Mouse (Mus musculus) E14TG2a.4 (cell line): Measurements from ENCODE around the gene St6galnac4.
A peak's percentile ranks its signal among the peaks of the same experiment; 100 is the strongest.

Source experiments
- H3K27me3 ChIP-seq: 2 replicates; pipeline ENCODE4 v1.6.1; 2014; ENCODE audit warnings: low read length, control low read depth; ENCODE audit not compliant: insufficient read depth
- H3K36me3 ChIP-seq: 2 replicates; pipeline ENCODE4 v1.6.1; 2014; ENCODE audit warnings: low read length, control low read depth; ENCODE audit not compliant: insufficient read depth
- H3K4me1 ChIP-seq: replicated peaks from 2 replicates; pipeline ENCODE4 v1.6.1; 2014; ENCODE audit warnings: low read depth, low read length, control low read depth
- H3K4me3 ChIP-seq: replicated peaks from 2 replicates; pipeline ENCODE4 v1.5.1; 2014; ENCODE audit warnings: mild to moderate bottlenecking, low read length
- H3K9me3 ChIP-seq: 2 replicates; pipeline ENCODE4 v1.6.1; 2014; ENCODE audit warnings: low read length, control low read depth
- CTCF ChIP-seq: conservative IDR thresholded peaks from 2 replicates; pipeline ENCODE4 v1.5.1; 2014; ENCODE audit warnings: low read length
- NANOG ChIP-seq: IDR thresholded peaks from 2 replicates; pipeline ENCODE4 v1.6.1; 2014; ENCODE audit warnings: borderline replicate concordance, low read length, mixed read lengths
- POU5F1 ChIP-seq: IDR thresholded peaks from 2 replicates; pipeline ENCODE4 v1.6.1; 2014; ENCODE audit warnings: low read length, borderline replicate concordance

The St6galnac4 gene

DNA sequence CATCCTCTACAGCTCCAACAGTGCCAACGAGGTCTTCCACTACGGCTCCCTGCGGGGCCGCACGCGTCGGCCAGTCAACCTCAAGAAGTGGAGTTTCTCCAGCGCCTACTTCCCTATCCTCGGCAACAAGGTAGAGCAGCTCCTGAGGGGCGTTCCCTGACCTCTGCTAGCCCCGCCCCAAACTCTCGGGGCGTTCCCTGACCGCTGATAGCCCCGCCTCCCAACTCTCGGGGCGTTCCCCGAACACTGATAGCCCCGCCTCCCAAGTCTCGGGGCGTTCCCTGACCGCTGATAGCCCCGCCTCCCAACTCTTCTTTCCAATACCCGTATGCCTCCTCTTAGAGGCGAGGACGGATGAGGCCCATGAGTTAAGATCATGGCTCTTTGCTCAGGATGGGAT is 25.4 kb downstream of the St6galnac4 start:
- H3K27me3 ChIP-seq = no peaks in the 10 kb centered on the region
- TF ChIP-seq NANOG (no peak), POU5F1 (no peak), CTCF (no peak)
- peaks cover 39% of the 10 kb centered on the region for H3K36me3 ChIP-seq
- H3K9me3 ChIP-seq = peaks cover 3% of the 10 kb centered on the region
- H3K4me3 ChIP-seq = peak overlapping the region; percentile 46
- H3K4me1 ChIP-seq = peaks cover 72% of the 10 kb centered on the region

DNA sequence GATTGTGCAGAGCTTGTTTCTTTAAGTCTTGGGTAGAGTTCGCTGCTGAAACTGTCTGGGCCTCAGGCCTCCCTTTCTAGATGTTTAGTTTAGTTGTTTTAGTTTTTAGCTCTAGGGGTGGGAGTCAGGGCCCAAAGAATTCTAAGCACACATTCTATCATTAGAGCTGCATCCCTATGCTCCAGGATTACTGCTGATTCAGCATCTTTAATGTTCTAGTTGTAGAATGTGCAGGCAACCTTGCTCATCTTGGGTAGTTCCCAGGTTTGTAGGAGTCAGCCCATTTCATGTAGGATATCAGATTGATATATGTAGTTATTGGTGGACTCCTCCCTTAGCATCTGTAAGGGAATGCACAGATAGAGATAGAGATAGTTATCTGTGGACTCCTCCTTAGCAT is 30.2 kb downstream of the St6galnac4 start:
- no peaks in the 10 kb centered on the region for H3K27me3 ChIP-seq
- no peak overlapping the region for H3K4me3 ChIP-seq
- H3K4me1 ChIP-seq = peaks cover 62% of the 10 kb centered on the region
- TF ChIP-seq NANOG = no peak
- TF ChIP-seq POU5F1 = no peak
- TF ChIP-seq CTCF = no peak
- peaks cover 7% of the 10 kb centered on the region for H3K9me3 ChIP-seq
- H3K36me3 ChIP-seq = peaks cover 71% of the 10 kb centered on the region

DNA sequence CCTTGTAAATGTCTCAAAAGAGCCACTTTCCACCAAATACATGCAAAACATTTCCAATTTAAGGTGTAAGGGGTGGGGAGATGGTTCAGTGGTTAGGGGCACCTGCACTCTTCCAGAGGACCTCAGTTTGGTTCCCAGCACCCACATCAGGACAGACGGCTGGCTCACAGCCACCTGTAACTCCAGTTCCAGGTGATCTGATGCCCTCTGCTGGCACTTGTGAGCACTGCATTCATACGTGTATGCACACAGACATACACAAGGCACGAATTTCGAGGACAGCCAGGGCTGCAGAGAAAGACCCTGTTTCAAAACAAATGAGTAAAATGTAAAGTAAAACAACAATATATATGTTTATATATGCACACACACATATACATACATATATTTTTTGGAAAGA is 30.7 kb downstream of the St6galnac4 start:
- peaks cover 61% of the 10 kb centered on the region for H3K4me1 ChIP-seq
- no peaks in the 10 kb centered on the region for H3K27me3 ChIP-seq
- TF ChIP-seq CTCF (peak; percentile 65), NANOG (no peak)
- H3K9me3 ChIP-seq = peaks cover 7% of the 10 kb centered on the region
- H3K4me3 ChIP-seq = no peak overlapping the region
- peaks cover 71% of the 10 kb centered on the region for H3K36me3 ChIP-seq

DNA sequence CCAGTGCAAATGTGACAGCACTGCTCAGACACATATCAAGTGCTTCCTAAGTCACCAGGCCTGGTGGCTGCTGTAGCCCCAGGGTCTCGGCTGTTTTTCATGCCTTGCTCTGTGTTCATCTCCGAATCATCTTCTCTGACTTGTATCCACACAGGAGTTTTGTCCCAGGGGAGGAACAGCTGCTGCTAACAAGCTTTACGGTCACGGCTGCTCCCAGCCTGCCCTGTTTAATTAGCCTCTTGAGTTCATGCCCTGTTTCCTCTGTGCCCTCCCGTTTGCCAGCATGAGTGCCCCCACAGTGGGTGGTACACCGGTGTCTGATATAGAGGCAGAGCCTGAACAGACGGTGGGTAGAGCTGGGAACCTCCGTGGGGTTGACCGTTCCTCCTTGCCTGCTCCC is 31.2 kb downstream of the St6galnac4 start:
- TF ChIP-seq POU5F1 = no peak
- no peak for TF ChIP-seq NANOG
- no peak for TF ChIP-seq CTCF
- H3K4me1 ChIP-seq = peaks cover 61% of the 10 kb centered on the region
- no peaks in the 10 kb centered on the region for H3K27me3 ChIP-seq

DNA sequence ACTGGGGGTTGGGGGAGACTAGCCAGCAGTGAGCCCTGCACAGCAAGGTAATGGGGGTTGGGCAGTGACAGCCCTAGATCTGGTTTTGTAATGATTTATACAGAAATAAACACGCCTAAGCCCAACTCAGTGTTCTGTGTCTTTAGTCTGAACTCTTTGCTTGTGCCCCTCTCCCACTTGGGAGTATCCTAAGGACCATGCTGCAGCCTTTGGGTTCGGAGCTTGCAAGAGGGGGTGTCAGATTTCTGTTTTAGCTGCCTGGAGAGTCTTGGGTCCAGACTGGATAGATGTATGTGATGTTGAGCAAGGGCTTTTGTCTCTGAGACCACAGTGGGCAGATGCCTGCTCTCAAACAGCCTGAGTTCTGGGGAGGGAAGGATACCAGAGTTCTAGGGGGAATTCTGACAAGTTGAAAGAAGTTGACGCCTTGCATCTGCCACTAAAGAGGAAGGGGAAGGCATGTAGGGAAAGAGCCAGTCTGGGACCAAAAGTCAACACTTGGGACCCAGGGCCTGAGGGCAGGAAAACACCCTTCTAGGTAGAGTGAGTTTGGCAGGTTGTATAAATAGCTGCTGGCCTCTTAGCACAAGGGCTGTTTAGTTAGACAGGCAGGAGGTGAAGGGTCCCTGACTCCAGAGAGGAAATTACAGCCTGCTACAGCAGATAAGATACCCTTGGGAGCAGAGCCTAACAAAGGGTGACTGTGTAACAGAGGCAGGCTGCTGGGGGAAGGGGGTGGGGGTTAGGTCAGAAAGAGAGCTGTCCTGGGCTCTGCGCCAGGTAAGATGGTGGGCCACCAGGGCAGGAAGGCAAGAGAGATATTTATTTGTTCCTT is 34.0 kb downstream of the St6galnac4 start:
- H3K4me3 ChIP-seq = no peak overlapping the region
- no peak for TF ChIP-seq CTCF
- TF ChIP-seq NANOG = no peak
- no peak for TF ChIP-seq POU5F1
- peaks cover 47% of the 10 kb centered on the region for H3K36me3 ChIP-seq

More for the DNA sequence above, 31.2 kb downstream of the St6galnac4 start:
- Histone ChIP-seq H3K4me3 (no peak overlapping the region), H3K9me3 (peaks cover 7% of the 10 kb centered on the region), H3K36me3 (peaks cover 67% of the 10 kb centered on the region)

DNA sequence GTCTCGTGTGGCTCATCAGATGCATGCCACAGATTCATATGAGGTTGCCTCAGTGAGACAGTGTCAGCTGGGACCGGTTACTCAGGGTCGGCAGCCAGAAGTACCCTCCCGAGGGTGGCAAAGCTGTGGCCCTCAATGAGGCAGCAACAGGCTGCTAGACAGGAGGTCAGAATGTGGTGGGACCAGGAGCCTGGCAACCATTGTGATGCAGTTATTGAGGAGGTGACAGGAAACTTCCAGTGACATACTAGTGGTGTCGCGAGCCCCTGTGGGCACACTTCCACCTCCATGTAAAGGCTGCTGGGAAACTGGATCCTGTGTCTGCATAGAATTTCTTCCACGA is 34.6 kb downstream of the St6galnac4 start, which contains the start of gene Ak1:
TSS of gene Ak1 (plus strand) at position 242 of the 343 bp plus-strand sequence.
- Histone ChIP-seq H3K36me3 (peaks cover 41% of the 10 kb centered on the region), H3K4me3 (no peak within 1 kb of the TSS)
- no peak for TF ChIP-seq POU5F1
- TF ChIP-seq NANOG = no peak
- no peak for TF ChIP-seq CTCF

More for the DNA sequence above, 34.0 kb downstream of the St6galnac4 start:
- no peaks in the 10 kb centered on the region for H3K27me3 ChIP-seq
- peaks cover 7% of the 10 kb centered on the region for H3K9me3 ChIP-seq
- peaks cover 58% of the 10 kb centered on the region for H3K4me1 ChIP-seq

DNA sequence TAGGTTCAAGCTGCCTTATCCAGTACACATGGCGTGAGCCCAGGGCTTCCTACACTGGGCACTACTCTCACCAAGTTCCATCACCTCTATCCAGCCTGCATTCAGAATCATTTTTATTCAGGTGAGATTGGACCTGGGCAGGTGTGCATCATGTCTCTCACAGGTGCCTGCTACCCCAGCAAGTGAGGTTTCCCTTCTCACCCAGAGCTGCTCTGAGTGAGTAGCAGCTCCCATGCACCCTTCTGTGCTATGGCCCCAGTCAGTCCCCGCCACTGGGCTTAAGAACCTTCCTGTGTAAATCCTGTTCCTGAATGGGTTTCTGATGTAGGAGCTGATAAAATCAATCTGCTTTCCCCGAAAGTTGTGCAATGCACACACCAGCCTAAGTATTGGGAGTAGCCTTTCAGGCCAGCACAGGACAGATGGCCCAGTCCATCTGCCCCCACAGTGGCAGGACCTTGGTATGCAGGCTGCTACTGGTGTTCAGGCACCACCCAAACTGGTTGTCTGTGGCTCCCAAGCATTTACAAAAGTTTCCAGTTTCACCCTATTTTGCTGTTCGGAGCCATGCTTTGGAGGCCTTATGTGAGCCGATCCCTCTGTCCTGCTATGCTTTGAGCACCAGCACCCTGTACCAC is 37.3 kb downstream of the St6galnac4 start:
- H3K9me3 ChIP-seq = no peaks in the 10 kb centered on the region
- no peaks in the 10 kb centered on the region for H3K27me3 ChIP-seq
- TF ChIP-seq CTCF (no peak), NANOG (no peak), POU5F1 (no peak)
- H3K36me3 ChIP-seq = peaks cover 15% of the 10 kb centered on the region
- H3K4me3 ChIP-seq = no peak overlapping the region
- peaks cover 79% of the 10 kb centered on the region for H3K4me1 ChIP-seq

More for the DNA sequence above, 34.6 kb downstream of the St6galnac4 start, which contains the start of gene Ak1:
- Histone ChIP-seq H3K27me3 (no peaks in the 10 kb centered on the region), H3K4me1 (peaks cover 64% of the 10 kb centered on the region), H3K9me3 (peaks cover 7% of the 10 kb centered on the region)

DNA sequence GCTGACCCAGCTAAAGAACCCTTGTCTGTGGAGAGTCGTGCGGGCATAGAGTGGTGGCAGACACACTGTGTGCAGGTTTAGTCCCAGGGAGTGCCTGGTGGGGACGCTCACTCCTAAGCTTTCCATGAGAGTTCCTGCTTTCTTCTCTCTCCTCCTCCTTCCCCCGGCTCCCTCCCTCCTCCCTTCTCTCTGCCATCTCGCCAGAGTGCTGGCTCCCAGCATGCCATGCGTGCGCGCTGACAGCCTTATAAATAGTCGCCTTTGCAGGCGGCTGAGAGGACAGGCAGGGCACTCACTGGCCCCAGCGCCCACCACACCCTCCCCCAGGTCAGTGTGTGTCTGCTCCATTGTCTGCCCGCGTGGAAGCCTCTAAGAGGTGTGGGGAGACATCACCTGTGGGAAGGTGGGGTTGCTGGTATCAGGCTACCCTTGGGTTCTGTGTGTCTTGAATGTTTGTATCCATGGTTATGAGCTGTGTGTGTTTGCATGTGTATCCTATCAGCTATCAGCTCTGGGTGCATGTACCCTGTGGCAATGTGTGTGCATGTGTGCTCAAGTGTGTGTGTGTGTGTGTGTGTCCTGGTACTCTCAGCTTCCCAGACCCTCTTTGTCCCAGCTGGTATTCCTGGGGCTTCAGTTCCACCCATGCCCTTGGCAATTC is 38.4 kb downstream of the St6galnac4 start:
- no peak for TF ChIP-seq POU5F1
- TF ChIP-seq NANOG = no peak
- no peak for TF ChIP-seq CTCF
- peak overlapping the region; percentile 60 for H3K4me3 ChIP-seq
- no peaks in the 10 kb centered on the region for H3K9me3 ChIP-seq
- H3K27me3 ChIP-seq = no peaks in the 10 kb centered on the region
- H3K4me1 ChIP-seq = peaks cover 78% of the 10 kb centered on the region
- H3K36me3 ChIP-seq = peaks cover 4% of the 10 kb centered on the region
